Mouse (Mus musculus): ENCODE results near the gene Slmap. TPM values are rescaled to one million over a fixed set of nuclear protein-coding genes. Genes with fewer than 3 reads are reported as not detected.

The Slmap gene
- total RNA-seq, 4 experiments from 2014 or later, result 71.2 to 93.9 (median 81.5) TPM

GRCm38 (mm10) chr14:26467974-26468373 is 66.8 kb downstream of the Slmap start:
- no peak for DNase-seq

- no peak for DNase-seq
These were observed 68.1 kb downstream of the Slmap start for GRCm38 (mm10) chr14:26466544-26467125.

DNA sequence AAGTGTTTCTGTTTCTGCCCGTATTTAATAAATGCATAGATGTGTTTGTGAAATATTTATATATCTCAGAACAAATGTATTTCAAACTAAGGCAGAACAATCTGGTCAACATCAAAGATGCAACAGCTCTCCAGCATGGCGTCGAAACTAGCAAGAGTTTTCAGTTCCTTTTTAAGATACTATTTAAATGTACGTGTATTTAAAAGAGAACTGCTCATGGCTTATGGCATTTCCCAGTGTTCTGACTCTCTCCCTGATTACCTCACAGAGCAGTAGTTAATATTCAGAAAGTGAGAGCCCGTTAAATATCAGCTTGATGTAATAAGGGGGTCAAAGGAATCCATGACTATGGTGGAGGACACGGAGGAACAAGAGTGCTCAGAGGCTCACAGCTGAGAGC is 68.8 kb downstream of the Slmap start:
- no peak for DNase-seq

DNA sequence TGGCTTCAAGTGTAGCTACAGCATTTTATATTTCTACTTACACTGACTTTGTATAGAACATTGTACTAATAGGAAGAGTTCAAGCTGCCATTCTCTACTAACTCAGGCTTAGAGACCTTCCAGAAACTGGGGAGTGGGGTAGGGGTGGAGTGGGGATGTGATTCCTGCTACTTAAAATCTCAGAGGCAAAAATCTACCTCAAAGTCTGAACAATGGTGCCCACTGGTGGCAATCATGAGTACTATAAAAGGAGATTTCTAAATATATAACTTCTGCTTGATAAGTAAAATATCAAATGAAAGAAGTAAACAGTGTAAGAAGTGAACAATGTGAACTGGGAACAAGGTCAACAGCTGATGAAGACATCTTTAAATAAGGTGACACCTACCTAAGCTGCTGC is 75.2 kb downstream of the Slmap start:
- DNase-seq, result no peak

GRCm38 (mm10) chr14:26454851-26455250 is 79.9 kb downstream of the Slmap start:
- DNase-seq, result no peak

- peak; percentile 23 for DNase-seq
These were observed 84.5 kb downstream of the Slmap start for GRCm38 (mm10) chr14:26450036-26450800.

DNA sequence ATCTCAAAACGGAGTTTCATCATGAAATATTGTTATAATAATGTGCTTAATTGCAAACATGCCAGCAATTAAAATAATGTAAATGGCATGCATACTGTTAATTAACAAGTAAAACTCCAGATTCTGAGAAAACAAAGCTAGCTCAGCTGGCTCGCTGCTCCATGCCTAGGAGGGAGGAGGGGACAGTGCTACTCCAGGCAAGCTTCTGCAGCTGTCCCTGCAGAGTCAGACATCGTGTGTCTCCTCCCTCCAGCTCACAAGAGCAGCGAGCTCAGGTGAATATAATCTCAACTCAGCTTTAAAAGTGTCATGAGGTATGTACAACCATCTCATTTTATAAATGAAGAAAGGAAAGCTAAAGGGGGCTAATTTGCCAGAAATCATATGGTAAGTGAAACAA is 86.2 kb downstream of the Slmap start:
- no peak for DNase-seq

- no peak for DNase-seq
These were observed 87.5 kb downstream of the Slmap start for GRCm38 (mm10) chr14:26447223-26447622.

DNA sequence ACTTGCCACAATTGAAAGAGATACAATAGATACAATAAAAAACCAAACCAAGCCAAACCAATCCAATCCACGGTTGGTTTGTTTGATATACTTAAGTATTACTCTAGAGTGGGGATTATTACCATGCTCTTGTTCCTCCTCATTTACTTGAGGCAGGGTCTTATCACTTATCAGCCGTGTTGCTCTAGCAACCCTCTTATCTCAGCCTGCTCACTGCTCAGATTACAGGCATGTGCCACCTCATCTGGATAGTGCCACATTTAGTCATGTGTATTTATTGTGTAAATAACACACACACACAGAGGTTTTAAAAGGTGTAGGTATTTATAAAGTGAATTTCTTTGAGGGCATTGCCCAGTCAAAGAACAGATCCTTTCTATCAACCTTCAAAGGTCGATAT is 88.2 kb downstream of the Slmap start:
- DNase-seq, result no peak

DNA sequence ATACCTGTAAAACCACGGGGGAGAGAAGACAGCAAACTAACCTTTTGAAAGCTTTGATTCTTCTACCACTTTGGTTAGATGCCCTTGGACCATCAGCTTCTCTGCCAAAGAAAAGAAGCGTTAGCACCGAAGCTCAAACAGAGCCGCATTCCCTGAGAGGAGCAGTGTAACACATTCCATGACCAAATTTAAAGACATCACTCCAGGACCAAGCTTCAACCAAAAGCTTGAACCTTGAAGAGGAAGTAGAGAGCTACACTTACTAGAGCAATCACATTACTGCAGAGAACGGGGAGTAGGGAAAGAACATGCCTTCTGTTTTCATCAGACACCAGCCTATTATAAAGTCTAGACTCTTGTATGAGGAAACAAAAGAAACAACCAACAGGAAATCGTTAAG is 92.2 kb downstream of the Slmap start:
- no peak for DNase-seq

- DNase-seq, result no peak
These were observed 93.5 kb downstream of the Slmap start for GRCm38 (mm10) chr14:26441041-26441812.

- DNase-seq, result no peak
These were observed 94.7 kb downstream of the Slmap start for GRCm38 (mm10) chr14:26439996-26440395.

GRCm38 (mm10) chr14:26437771-26438170 is 97.0 kb downstream of the Slmap start:
- DNase-seq, result no peak

GRCm38 (mm10) chr14:26436304-26436703 is 98.4 kb downstream of the Slmap start:
- no peak for DNase-seq

DNA sequence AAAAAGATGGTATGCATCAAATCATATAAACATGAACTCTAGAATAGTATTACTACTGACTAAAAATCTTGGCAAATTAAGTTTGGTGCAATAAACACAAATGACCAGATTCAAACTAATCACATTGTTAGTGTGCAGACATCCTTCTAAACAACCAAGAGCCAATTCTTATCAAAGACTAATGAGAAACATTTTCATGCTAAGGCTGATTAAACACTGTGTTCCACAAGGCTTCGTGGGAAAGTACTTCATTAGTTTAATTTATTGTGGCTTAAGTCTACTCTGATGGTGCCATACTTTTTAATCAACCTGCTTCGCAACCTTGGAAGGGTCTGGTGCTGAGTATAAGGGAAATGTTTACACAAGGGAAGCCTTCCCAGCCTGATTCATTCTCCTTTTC is 102.4 kb downstream of the Slmap start:
- no peak for DNase-seq

DNA sequence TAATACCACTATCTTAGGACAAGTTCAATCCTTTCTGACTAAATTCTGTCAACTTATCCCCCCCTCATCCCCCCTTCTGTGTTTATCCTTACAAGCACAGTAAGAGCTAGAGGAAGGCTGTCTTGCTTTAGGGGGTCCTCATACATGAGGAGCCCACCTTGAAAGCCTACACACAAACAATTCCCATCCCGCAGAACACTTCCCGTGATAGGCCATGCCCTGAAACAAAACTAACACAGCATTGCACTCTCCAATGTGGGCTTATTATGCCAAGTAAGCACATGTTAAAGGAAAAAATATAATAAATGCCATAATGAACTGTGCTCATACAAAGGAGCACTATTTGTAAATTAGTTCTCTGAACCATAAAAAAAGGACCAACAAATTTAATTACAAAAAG is 102.8 kb downstream of the Slmap start:
- no peak for DNase-seq

DNA sequence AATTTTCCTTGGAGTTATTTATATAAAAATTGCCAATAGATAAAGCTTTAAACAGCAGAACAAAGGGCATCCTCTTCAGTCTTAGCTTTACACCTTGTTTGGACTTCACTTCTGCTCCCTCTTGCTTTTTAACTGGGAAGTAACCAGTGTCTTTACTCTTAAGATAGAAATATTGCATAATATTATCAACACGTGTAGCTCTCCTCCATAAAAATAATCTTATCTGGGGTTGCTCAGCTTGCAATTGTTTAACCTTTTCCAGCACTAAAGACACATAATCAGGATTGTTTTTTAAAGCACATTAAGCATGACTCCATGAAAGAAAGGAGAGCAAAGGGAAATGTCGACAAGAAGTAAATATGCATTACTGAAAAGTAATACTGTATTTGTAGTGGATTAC is 114.5 kb downstream of the Slmap start:
- DNase-seq, result no peak

- DNase-seq, result no peak
These were observed 116.8 kb downstream of the Slmap start for GRCm38 (mm10) chr14:26417956-26418355.

DNA sequence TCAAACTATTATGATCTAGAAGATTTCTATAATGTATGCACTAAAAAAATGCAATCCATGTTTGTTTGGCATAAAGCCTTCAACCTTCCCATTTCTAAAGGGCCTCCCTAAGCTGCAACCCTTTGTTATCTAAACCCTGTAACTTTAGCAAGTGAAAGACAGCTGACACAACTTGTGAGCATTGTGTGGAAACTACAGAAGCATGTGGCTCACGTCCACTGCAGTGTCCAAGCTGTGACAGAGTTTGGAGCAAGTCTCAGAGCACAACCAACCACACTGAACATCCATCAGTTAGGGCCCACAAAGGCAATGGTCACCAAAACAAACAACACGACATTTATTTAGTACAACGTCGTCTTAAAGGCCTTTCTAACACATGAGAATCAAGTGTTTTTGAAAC is 117.6 kb downstream of the Slmap start:
- no peak for DNase-seq

DNA sequence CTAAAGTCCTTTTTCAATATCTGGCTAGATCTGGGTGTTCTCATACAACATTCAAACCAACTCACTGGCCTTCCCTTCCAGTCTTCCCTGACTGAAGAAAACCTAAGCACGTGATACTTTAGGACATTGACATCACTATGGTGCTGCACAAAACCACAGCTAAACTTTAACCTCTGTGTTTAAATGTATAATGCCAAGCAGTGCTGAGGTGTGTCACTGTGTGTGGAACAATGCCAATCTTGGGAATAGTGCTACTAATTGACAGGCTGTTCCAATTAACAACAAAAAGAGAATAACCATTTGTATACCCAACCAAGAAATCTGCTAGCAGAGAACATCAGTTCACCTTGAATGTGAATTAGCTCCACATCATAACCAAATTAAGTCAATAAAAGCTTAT is 121.2 kb downstream of the Slmap start:
- no peak for DNase-seq

GRCm38 (mm10) chr14:26406746-26407145 is 128.0 kb downstream of the Slmap start:
- DNase-seq, result no peak

DNA sequence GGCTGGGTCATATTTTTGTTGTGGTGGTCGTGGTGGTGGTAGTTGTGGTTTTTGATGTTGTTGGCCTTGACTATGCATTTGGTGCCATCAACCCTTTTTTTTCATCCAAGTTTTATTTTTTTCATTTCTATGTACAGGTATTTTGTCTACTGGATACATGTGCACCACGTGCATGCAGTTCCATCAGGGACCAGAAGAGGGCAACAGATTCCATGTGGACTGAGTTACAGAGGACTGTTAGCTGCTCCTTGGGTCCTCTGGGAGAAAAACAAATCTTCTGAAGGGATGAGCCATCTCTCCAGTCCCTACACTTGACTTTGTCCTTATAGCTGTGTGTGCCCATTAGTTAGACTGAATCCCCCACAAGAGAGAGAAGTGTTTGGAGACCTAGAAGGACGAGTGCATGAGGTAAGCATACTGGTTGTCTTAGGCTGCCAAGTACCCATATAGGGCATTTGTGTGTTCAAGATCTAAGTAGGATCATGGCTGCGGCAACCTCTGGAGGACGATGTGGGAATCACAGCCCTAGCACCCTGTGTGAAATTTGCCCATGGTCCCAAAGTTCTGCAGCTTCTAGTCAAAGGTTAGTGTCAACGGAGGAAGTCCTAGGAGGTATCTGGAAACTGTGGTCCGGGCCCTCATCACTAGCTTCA is 136.1 kb downstream of the Slmap start:
- no peak for DNase-seq

DNA sequence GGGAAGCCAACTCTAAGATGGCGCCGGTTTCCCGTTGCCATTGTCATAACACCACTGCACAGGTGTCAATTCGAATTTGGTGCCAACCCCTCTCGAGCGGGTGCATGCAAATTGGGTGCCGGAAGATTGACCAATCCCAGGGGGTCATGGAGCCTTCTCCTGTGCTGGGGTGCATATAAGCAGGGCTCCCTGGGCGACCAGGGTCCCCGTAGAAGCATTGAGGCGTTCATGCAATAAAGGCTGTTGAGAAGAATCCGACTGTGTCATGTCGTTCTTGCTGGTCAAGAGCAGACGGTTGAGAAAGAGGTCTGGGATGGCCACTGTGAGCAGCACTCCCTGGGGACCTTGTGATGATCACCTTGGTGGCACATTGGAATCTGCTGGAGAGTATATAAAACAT is 142.9 kb downstream of the Slmap start:
- no peak for DNase-seq
